Mouse (Mus musculus): ENCODE data around the gene Lmbr1l.

DNA sequence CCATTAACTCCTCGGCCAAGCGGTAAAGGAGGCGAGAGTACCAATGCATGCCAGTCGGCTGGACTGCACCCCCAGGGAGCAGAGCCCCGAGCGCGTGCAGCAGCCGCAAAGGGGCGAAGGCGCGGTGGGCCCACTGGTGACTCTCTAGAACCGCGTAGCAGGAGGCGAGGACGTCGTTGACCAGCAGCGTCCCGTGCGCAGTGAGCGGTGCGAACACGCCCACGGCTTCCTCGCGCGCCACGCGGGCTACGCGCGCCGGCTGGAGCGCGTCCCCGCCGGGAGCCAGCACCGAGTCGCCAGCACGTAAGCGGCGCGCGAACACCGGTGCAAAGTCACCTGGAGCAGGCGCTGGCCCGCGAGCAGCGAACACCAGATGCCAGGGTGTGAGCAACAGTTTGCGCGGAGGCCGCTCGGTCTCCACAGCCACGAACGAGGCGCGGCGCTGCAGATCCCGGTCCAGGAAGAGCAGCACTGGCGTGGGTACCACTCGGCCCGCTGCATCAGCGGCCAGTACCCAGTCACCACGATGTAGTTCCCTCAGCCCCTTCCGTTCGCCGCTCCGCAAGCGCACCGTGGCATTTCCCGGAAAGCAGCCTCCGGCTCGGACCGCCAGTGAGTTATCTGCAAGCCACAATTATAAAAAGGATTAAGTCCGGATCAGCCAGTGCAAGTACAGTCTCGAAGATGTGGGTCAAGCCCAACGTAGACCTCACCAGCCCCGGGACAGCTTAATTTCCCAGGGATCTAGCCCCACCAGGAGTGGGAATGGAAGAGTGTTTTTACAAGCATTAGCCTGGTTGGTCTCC lies 23.9 kb downstream of the Lmbr1l start, which contains the start of gene Rhebl1:
- TF ChIP-seq CTCF (IDR thresholded peaks at IDR 0.05; ENCODE audit: control insufficient read depth, insufficient read depth, low read length), result no peak
- no peak for TF ChIP-seq POLR2A (IDR thresholded peaks at IDR 0.05; ENCODE audit: borderline replicate concordance, control insufficient read depth, low read depth, low read length)

Data from bone marrow, adult 2 months (tissue).